Mouse (Mus musculus): ENCODE measurements around the gene Ddit4. TPM values are rescaled to one million over a fixed set of nuclear protein-coding genes. Genes with fewer than 3 reads are reported as not detected.

Ddit4 gene
- polyA plus RNA-seq, 1 experiment, result 266 TPM

DNA sequence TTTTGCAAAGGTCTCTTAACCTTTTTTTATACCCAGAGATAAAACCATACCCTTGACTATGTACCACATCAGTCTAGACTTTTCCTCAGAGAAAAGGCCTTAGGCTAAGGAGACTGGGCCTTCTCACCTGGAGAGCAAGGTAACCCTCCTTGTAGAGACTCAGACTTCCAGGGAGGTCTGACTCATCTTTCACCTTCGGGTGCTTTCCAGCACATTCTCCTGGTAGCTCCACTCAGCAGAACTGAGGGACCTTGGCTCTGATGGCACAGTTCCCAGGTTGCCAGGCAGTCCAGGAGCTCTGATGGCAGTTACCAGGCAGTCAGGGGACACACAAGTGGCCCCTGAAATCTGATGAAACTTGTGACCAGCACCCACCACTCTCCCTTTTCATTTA lies 2.4 kb downstream of the Ddit4 start:
- Histone ChIP-seq H3K4me2 (ENCODE audit: low read depth) (peak overlapping the region; percentile 85), H3K36me3 (ENCODE audit: control insufficient read depth, insufficient read depth) (peaks cover 15% of the 10 kb centered on the region), H3ac (ENCODE audit: control insufficient read depth, insufficient read length) (peak overlapping the region; percentile 84), H3K4me3 (peak overlapping the region; percentile 98), H3K79me2 (ENCODE audit: control insufficient read depth, insufficient read depth) (peaks cover 29% of the 10 kb centered on the region), H3K27me3 (ENCODE audit: control insufficient read depth, insufficient read depth, insufficient read length) (no peaks in the 10 kb centered on the region)
- TF ChIP-seq USF1 (IDR thresholded peaks at IDR 0.05; ENCODE audit: low read depth) (no peak), POLR2AphosphoS2 (IDR thresholded peaks at IDR 0.05; ENCODE audit: insufficient read length, low read depth) (peak; percentile 87)

DNA sequence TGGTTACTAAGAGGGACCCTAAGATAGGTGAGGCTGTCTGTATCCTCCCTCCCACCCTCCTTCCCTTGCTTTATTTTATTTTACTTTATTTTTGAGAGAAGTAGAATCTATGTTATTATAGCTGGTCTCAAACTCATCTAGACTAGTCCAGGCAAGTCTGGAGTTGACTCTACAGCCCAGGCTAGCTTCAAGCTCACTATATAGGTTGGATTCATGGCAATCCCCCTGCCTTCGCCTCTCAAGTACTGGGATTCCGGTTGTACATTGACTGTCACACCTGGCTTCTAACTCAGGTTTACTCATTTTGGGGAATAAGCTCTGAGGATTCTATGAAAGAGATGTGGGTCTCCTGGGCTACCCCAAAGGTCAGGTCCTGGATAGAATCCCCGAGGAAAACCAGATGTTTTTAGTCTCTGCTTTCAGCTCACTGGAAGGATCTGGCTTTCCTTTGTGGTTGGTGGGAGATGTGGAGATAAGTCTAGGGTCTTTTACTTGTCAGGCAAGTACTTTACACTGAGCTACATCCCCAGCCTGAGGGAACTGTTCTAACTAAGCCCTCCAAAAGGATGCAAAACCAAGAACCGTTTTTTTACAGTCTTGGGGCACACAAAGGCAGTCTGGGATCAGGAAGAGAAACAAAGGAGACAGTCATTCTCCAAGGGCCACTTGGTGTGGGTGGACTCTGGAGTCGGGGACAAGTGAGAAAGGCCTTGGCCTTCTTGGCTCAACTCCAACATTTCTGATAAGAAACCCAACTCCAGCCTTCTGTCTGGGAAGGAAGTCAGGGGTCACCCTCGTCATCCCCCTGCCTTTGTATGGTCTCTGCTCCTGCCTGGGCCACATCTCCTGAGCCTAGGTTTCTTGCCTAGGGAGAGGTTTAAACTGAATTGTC lies 3.0 kb downstream of the Ddit4 start:
- peaks cover 29% of the 10 kb centered on the region for H3K79me2 ChIP-seq (ENCODE audit: control insufficient read depth, insufficient read depth)
- H3K4me2 ChIP-seq (ENCODE audit: low read depth), result peak overlapping the region; percentile 85
- peak overlapping the region; percentile 98 for H3K4me3 ChIP-seq
- TF ChIP-seq POLR2AphosphoS2 (IDR thresholded peaks at IDR 0.05; ENCODE audit: insufficient read length, low read depth) (peak; percentile 88), E2F4 (IDR thresholded peaks at IDR 0.05; ENCODE audit: insufficient read depth) (no peak), POLR2A (IDR thresholded peaks at IDR 0.05; ENCODE audit: insufficient read length, low read depth) (peak; percentile 53)
- no peaks in the 10 kb centered on the region for H3K27me3 ChIP-seq (ENCODE audit: control insufficient read depth, insufficient read depth, insufficient read length)
- H3ac ChIP-seq (ENCODE audit: control insufficient read depth, insufficient read length), result no peak overlapping the region
- peaks cover 15% of the 10 kb centered on the region for H3K36me3 ChIP-seq (ENCODE audit: control insufficient read depth, insufficient read depth)

DNA sequence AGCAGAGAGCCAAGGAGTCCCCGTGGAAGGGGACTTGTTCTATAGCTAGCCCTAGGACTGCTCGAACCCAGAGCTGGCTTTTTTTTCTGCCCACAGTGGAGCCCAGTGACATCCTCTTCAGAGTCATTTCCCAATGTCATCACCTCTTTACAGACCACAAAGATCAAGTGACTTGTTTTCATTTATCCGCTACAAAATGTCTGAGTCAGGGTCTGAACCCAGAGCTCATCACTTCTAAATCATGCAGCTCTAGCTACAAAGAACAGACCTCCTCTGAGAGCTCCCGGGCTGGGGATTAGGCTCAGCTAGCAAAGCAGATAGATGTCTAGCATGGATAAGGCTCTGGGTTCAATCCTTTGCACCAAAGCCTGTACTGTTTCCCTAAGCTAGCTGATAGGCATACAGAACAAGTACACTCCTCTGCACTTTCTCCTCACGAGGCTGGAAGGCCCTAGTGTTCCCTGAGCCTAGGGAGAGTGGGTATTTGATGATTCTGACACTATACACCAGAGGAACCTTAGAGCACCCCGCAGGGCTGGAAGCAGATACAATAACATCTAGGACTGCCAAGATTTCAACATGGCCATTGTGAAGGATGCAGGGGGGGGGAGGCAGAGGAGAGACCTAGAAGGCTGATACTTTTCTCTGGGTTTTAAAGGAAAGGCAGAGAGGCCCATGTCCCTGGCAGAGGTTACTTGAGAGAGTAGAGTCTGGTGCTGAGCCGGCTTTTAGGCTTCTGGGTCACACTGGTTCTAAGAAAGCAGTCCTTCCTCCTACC lies 4.1 kb downstream of the Ddit4 start:
- TF ChIP-seq SRF (IDR thresholded peaks at IDR 0.05; ENCODE audit: control insufficient read depth, insufficient read length, low read depth) (no peak), MAX (IDR thresholded peaks at IDR 0.05; ENCODE audit: low read depth) (no peak)
- Histone ChIP-seq H3K79me2 (ENCODE audit: control insufficient read depth, insufficient read depth) (peaks cover 29% of the 10 kb centered on the region), H3K27me3 (ENCODE audit: control insufficient read depth, insufficient read depth, insufficient read length) (no peaks in the 10 kb centered on the region), H3ac (ENCODE audit: control insufficient read depth, insufficient read length) (no peak overlapping the region), H3K36me3 (ENCODE audit: control insufficient read depth, insufficient read depth) (peaks cover 15% of the 10 kb centered on the region), H3K4me3 (peak overlapping the region; percentile 98), H3K4me2 (ENCODE audit: low read depth) (peak overlapping the region; percentile 85)

GRCm38 (mm10) chr10:59946362-59946761 lies 5.3 kb downstream of the Ddit4 start:
- Histone ChIP-seq H3K79me2 (ENCODE audit: control insufficient read depth, insufficient read depth) (peaks cover 27% of the 10 kb centered on the region), H3K36me3 (ENCODE audit: control insufficient read depth, insufficient read depth) (peaks cover 15% of the 10 kb centered on the region), H3K4me2 (ENCODE audit: low read depth) (no peak overlapping the region), H3K4me3 (no peak overlapping the region), H3K27me3 (ENCODE audit: control insufficient read depth, insufficient read depth, insufficient read length) (no peaks in the 10 kb centered on the region), H3ac (ENCODE audit: control insufficient read depth, insufficient read length) (no peak overlapping the region)
- TF ChIP-seq MAX (IDR thresholded peaks at IDR 0.05; ENCODE audit: low read depth) (no peak), REST (IDR thresholded peaks at IDR 0.05; ENCODE audit: insufficient read depth, insufficient read length) (no peak), CEBPB (IDR thresholded peaks at IDR 0.05; ENCODE audit: insufficient read depth, poor library complexity, severe bottlenecking) (no peak), TCF3 (IDR thresholded peaks at IDR 0.05; ENCODE audit: insufficient read length, low read depth) (no peak), TCF12 (IDR thresholded peaks at IDR 0.05; ENCODE audit: insufficient read depth, poor library complexity, severe bottlenecking) (no peak), POLR2A (IDR thresholded peaks at IDR 0.05; ENCODE audit: insufficient read length, low read depth) (no peak), MYOG (IDR thresholded peaks at IDR 0.05; ENCODE audit: control insufficient read depth in 1 of 3, insufficient read depth in 1 of 3, insufficient read length in 2 of 3, low read depth in 2 of 3) (no peak)

DNA sequence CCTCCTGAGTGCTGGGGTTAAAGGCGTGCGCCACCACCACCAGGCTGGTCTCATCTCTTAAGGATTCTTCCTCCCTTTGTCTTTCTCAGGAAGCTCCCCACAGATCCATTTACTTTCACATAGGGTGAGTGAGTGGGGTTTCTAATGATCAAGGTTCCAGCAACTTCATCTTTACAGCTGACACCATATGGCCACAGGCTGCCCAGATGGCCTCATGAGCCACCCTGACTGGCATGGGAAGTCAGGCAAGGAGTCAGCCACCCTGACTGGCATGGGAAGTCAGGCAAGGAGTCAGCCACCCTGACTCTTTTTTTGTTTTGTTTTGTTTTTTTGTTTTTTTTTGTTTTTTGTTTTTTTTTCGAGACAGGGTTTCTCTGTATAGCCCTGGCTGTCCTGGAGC lies 6.2 kb downstream of the Ddit4 start:
- TF ChIP-seq TCF12 (IDR thresholded peaks at IDR 0.05; ENCODE audit: insufficient read depth, poor library complexity, severe bottlenecking), result no peak
- TF ChIP-seq E2F4 (IDR thresholded peaks at IDR 0.05; ENCODE audit: insufficient read depth), result no peak
- TF ChIP-seq POLR2A (IDR thresholded peaks at IDR 0.05; ENCODE audit: insufficient read length, low read depth), result no peak
- no peak for TF ChIP-seq MYOG (IDR thresholded peaks at IDR 0.05; ENCODE audit: control insufficient read depth in 1 of 3, insufficient read depth in 1 of 3, insufficient read length in 2 of 3, low read depth in 2 of 3)
- TF ChIP-seq POLR2AphosphoS2 (IDR thresholded peaks at IDR 0.05; ENCODE audit: insufficient read length, low read depth), result no peak
- no peak for TF ChIP-seq SRF (IDR thresholded peaks at IDR 0.05; ENCODE audit: control insufficient read depth, insufficient read length, low read depth)
- no peak for TF ChIP-seq MAX (IDR thresholded peaks at IDR 0.05; ENCODE audit: low read depth)
- TF ChIP-seq TCF3 (IDR thresholded peaks at IDR 0.05; ENCODE audit: insufficient read length, low read depth), result no peak
- no peak for TF ChIP-seq CEBPB (IDR thresholded peaks at IDR 0.05; ENCODE audit: insufficient read depth, poor library complexity, severe bottlenecking)
- no peak for TF ChIP-seq USF1 (IDR thresholded peaks at IDR 0.05; ENCODE audit: low read depth)
- no peak for TF ChIP-seq REST (IDR thresholded peaks at IDR 0.05; ENCODE audit: insufficient read depth, insufficient read length)
- TF ChIP-seq MYOD1 (IDR thresholded peaks at IDR 0.05; ENCODE audit: control insufficient read depth in 1 of 3, insufficient read length in 2 of 3, low read depth in 2 of 3), result no peak
- H3K36me3 ChIP-seq (ENCODE audit: control insufficient read depth, insufficient read depth), result peaks cover 15% of the 10 kb centered on the region
- peaks cover 18% of the 10 kb centered on the region for H3K79me2 ChIP-seq (ENCODE audit: control insufficient read depth, insufficient read depth)
- H3K27me3 ChIP-seq (ENCODE audit: control insufficient read depth, insufficient read depth, insufficient read length), result no peaks in the 10 kb centered on the region
- no peak overlapping the region for H3ac ChIP-seq (ENCODE audit: control insufficient read depth, insufficient read length)
- H3K4me3 ChIP-seq, result no peak overlapping the region
- no peak overlapping the region for H3K4me2 ChIP-seq (ENCODE audit: low read depth)
